Mouse (Mus musculus) lung, postnatal 0 days (tissue): Measurements from ENCODE around the gene Prtg.
A peak's percentile ranks its signal among the peaks of the same experiment; 100 is the strongest.

Source experiments
- CTCF ChIP-seq: IDR thresholded peaks from 2 replicates; pipeline ENCODE4 v1.5.1; 2016; ENCODE audit warnings: antibody characterized with exemption, mild to moderate bottlenecking
- EP300 ChIP-seq: IDR thresholded peaks from 2 replicates; pipeline ENCODE4 v1.6.1; 2016; ENCODE audit warnings: antibody characterized with exemption, mild to moderate bottlenecking, control low read depth

- TF ChIP-seq CTCF (0 out of 2 replicates have a peak, but pooled peaks have one; percentile 10), EP300 (no peak)
Observed at GRCm38 (mm10) chr9:72807420-72808005, 839 bp downstream of the Prtg start.
